Mouse (Mus musculus): ENCODE measurements around the gene Psma2. TPM values are rescaled to one million over a fixed set of nuclear protein-coding genes. Genes with fewer than 3 reads are reported as not detected.
A peak's percentile ranks its signal among the peaks of the same experiment; 100 is the strongest.

Gene Psma2
- 104 and 115 TPM in 2 replicates for polyA plus RNA-seq (2015; fragmentation: Nextera tagmentation; extraction: Ambion mirVana)

DNA sequence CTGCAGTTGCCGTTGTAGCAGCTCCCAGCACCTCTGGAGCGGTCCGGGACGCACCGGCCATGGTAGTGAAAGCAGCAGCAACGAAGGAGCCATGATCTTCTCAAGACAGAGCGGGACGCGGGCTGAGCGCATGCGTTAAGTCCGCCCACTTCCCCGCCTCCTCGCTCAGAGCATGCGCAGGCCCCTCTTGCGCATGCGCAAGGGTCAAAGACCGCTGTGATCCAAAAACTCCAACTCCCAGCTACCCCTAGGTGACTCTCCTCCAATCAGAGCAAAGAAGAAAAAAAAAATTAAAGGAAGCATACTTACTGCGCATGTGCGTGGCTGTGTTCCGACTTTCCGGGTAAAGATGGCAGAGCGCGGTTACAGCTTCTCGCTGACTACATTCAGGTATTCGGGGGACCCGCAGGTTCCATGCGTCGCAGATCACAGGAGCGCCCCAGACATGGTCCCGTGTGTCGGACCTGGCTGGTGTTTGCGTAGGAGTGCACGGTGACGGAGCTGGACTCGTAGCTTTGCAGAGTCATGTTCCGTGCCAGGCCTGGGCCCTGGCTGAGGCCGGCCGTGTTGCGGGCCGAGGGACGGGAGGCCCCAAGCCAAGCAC, at the start of gene Psma2, which contains the start of gene Mrpl32:
Psma2 (plus strand) TSS at position 315 of the 604 bp plus-strand sequence.
Mrpl32 (minus strand) TSS at position 240 of the 604 bp plus-strand sequence.
- Histone ChIP-seq H3K27me3 (ENCODE audit: control insufficient read depth, insufficient read depth, low read depth, low read length) (no peaks in the 10 kb centered on the region), H3K36me3 (ENCODE audit: control insufficient read depth, insufficient read depth) (peaks cover 11% of the 10 kb centered on the region), H3K4me3 (ENCODE audit: low read depth, low read length) (peak within 1 kb of the TSS; percentile 91), H3K4me2 (ENCODE audit: low read depth, low read length) (peak within 1 kb of the TSS; percentile 64), H3K27ac (ENCODE audit: low read length) (peak within 1 kb of the TSS; percentile 93), H3K9ac (ENCODE audit: low read depth, low read length) (peak within 1 kb of the TSS; percentile 89), H3K4me1 (ENCODE audit: control insufficient read depth, low read depth, low read length) (peaks cover 12% of the 10 kb centered on the region), H3K9me3 (replicated peaks; ENCODE audit: control insufficient read depth, low read length) (no peaks in the 10 kb centered on the region)
- 0% methylated on average over 42 of the region's 42 CpGs for WGBS (ENCODE audit: insufficient replicate concordance)
- ATAC-seq (ENCODE audit: low read depth), result peak; percentile 98

- no peaks in the 10 kb centered on the region for H3K27me3 ChIP-seq (ENCODE audit: control insufficient read depth, insufficient read depth, low read depth, low read length)
- no peaks in the 10 kb centered on the region for H3K36me3 ChIP-seq (ENCODE audit: control insufficient read depth, insufficient read depth)
- H3K4me2 ChIP-seq (ENCODE audit: low read depth, low read length), result no peak overlapping the region
- ATAC-seq (ENCODE audit: low read depth), result no peak
- no peak overlapping the region for H3K9ac ChIP-seq (ENCODE audit: low read depth, low read length)
- no peak overlapping the region for H3K4me3 ChIP-seq (ENCODE audit: low read depth, low read length)
- no peaks in the 10 kb centered on the region for H3K9me3 ChIP-seq (replicated peaks; ENCODE audit: control insufficient read depth, low read length)
- no peak overlapping the region for H3K27ac ChIP-seq (ENCODE audit: low read length)
- H3K4me1 ChIP-seq (ENCODE audit: control insufficient read depth, low read depth, low read length), result no peaks in the 10 kb centered on the region
These were observed 38.9 kb upstream of the Psma2 start for GRCm38 (mm10) chr13:14574128-14574527.

- H3K36me3 ChIP-seq (ENCODE audit: control insufficient read depth, insufficient read depth), result no peaks in the 10 kb centered on the region
- H3K4me2 ChIP-seq (ENCODE audit: low read depth, low read length), result no peak overlapping the region
- no peaks in the 10 kb centered on the region for H3K9me3 ChIP-seq (replicated peaks; ENCODE audit: control insufficient read depth, low read length)
- H3K27ac ChIP-seq (ENCODE audit: low read length), result no peak overlapping the region
- ATAC-seq (ENCODE audit: low read depth), result no peak
- H3K27me3 ChIP-seq (ENCODE audit: control insufficient read depth, insufficient read depth, low read depth, low read length), result no peaks in the 10 kb centered on the region
- H3K4me3 ChIP-seq (ENCODE audit: low read depth, low read length), result no peak overlapping the region
- 46% methylated on average over 3 of the region's 3 CpGs for WGBS (ENCODE audit: insufficient replicate concordance)
- H3K9ac ChIP-seq (ENCODE audit: low read depth, low read length), result no peak overlapping the region
- no peaks in the 10 kb centered on the region for H3K4me1 ChIP-seq (ENCODE audit: control insufficient read depth, low read depth, low read length)
These were observed 32.6 kb upstream of the Psma2 start for GRCm38 (mm10) chr13:14580392-14580791.

- H3K9me3 ChIP-seq (replicated peaks; ENCODE audit: control insufficient read depth, low read length), result no peaks in the 10 kb centered on the region
- no peak overlapping the region for H3K4me2 ChIP-seq (ENCODE audit: low read depth, low read length)
- no peaks in the 10 kb centered on the region for H3K27me3 ChIP-seq (ENCODE audit: control insufficient read depth, insufficient read depth, low read depth, low read length)
- no peak for ATAC-seq (ENCODE audit: low read depth)
- no peaks in the 10 kb centered on the region for H3K36me3 ChIP-seq (ENCODE audit: control insufficient read depth, insufficient read depth)
- no peak overlapping the region for H3K4me3 ChIP-seq (ENCODE audit: low read depth, low read length)
- 92% methylated on average over 2 of the region's 2 CpGs for WGBS (ENCODE audit: insufficient replicate concordance)
- H3K27ac ChIP-seq (ENCODE audit: low read length), result no peak overlapping the region
- H3K4me1 ChIP-seq (ENCODE audit: control insufficient read depth, low read depth, low read length), result no peaks in the 10 kb centered on the region
- no peak overlapping the region for H3K9ac ChIP-seq (ENCODE audit: low read depth, low read length)
These were observed 10.3 kb upstream of the Psma2 start for GRCm38 (mm10) chr13:14602744-14603143.

DNA sequence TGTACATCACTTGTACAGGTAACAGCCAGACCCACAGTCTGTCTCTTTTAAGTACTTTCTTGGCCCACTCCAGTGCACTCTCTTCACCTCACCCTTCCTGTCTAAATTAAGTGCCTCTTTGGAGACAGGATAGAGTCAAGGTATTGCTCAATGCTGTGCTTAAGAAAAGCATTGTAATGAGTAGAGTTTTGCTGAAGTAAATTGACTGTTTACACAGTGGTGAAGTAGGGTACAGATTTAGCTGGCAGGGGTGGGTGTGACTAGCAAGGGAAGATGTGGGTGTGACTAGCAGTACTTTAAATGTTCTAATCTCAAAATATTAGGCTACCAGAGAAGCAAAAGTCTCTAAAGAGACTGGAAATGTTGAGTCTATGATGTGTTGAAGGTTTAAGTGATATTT, 5.4 kb upstream of the Psma2 start:
- Histone ChIP-seq H3K36me3 (ENCODE audit: control insufficient read depth, insufficient read depth) (no peaks in the 10 kb centered on the region; the same call in 1 of the 2 replicates), H3K9me3 (replicated peaks; ENCODE audit: control insufficient read depth, low read length) (no peaks in the 10 kb centered on the region), H3K9ac (ENCODE audit: low read depth, low read length) (no peak overlapping the region), H3K27me3 (ENCODE audit: control insufficient read depth, insufficient read depth, low read depth, low read length) (no peaks in the 10 kb centered on the region), H3K4me3 (ENCODE audit: low read depth, low read length) (no peak overlapping the region), H3K4me1 (ENCODE audit: control insufficient read depth, low read depth, low read length) (peaks cover 4% of the 10 kb centered on the region), H3K27ac (ENCODE audit: low read length) (no peak overlapping the region), H3K4me2 (ENCODE audit: low read depth, low read length) (no peak overlapping the region)
- ATAC-seq (ENCODE audit: low read depth), result no peak

DNA sequence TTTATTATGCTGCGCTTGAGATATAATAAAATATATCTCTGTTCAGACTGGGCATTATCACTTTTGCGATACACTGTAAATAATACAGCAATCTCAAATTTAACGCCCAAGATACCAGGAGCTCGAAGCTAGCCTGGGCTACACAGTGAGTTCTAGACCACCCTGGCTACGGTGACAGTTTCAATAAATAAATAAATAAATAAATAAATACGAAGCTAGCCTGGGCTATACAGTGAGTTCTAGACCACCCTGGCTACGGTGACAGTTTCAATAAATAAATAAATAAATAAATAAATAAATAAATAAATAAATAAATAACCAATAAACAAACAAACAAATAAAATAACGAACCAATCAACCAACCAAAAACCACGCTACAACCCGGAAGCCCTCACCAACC, 577 bp upstream of the Psma2 start:
- Histone ChIP-seq H3K4me3 (ENCODE audit: low read depth, low read length) (peak overlapping the region; percentile 91), H3K36me3 (ENCODE audit: control insufficient read depth, insufficient read depth) (peaks cover 9% of the 10 kb centered on the region), H3K27me3 (ENCODE audit: control insufficient read depth, insufficient read depth, low read depth, low read length) (no peaks in the 10 kb centered on the region), H3K4me2 (ENCODE audit: low read depth, low read length) (peak overlapping the region; percentile 58), H3K4me1 (ENCODE audit: control insufficient read depth, low read depth, low read length) (peaks cover 12% of the 10 kb centered on the region), H3K9me3 (replicated peaks; ENCODE audit: control insufficient read depth, low read length) (no peaks in the 10 kb centered on the region), H3K9ac (ENCODE audit: low read depth, low read length) (peak overlapping the region; percentile 77), H3K27ac (ENCODE audit: low read length) (peak overlapping the region; percentile 71; the same call in 1 of the 2 replicates)
- ATAC-seq (ENCODE audit: low read depth), result no peak
- 5% methylated on average over 10 of the region's 10 CpGs for WGBS (ENCODE audit: insufficient replicate concordance)

DNA sequence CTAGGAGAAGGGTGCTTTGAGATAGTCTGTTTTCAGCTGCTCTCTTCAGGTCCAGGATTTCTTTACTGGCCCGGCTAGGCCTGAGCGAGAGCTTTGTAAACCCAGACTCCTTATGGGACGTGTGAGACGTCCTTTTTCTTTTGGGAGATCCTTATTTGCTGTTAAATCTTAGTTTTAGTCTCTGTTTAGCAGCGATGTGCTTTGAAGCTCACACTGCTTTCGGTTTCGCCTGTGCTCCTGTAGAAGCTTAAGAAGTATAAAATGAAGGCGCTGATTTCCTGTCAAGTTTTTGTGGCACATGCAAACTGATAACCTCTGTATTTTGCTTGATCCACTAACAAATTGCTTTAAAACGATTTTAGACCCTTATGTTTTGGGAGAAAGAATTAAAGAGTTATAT, 513 bp downstream of the Psma2 start:
- no peaks in the 10 kb centered on the region for H3K27me3 ChIP-seq (ENCODE audit: control insufficient read depth, insufficient read depth, low read depth, low read length)
- H3K4me2 ChIP-seq (ENCODE audit: low read depth, low read length), result peak overlapping the region; percentile 64
- no peaks in the 10 kb centered on the region for H3K9me3 ChIP-seq (replicated peaks; ENCODE audit: control insufficient read depth, low read length)
- H3K4me1 ChIP-seq (ENCODE audit: control insufficient read depth, low read depth, low read length), result peaks cover 12% of the 10 kb centered on the region
- WGBS (ENCODE audit: insufficient replicate concordance), result under 1% methylated on average over 9 of the region's 9 CpGs
- no peak for ATAC-seq (ENCODE audit: low read depth)
- peak overlapping the region; percentile 89 for H3K9ac ChIP-seq (ENCODE audit: low read depth, low read length)
- H3K27ac ChIP-seq (ENCODE audit: low read length), result peak overlapping the region; percentile 93
- H3K36me3 ChIP-seq (ENCODE audit: control insufficient read depth, insufficient read depth), result peaks cover 15% of the 10 kb centered on the region
- peak overlapping the region; percentile 91 for H3K4me3 ChIP-seq (ENCODE audit: low read depth, low read length)

DNA sequence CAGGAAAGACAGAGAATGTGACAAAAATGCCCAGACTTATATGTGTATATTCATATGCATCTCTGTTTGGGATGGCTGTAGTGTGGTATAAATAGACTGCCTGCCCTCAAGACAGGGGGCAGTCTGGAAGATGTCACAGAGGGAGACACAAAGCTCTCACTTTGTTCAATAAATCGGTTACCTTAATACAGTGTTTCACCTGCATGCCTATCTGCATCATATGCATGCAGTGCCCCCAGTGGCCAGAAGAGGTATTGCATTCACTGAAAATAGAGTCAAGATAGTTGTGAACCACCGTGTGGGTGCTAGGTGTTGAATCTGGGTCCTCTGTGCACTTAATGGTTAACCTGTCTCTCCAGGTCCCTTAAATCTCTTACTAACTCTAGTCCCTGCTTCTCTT, 5.7 kb downstream of the Psma2 start:
- ATAC-seq (ENCODE audit: low read depth), result peak; percentile 53

DNA sequence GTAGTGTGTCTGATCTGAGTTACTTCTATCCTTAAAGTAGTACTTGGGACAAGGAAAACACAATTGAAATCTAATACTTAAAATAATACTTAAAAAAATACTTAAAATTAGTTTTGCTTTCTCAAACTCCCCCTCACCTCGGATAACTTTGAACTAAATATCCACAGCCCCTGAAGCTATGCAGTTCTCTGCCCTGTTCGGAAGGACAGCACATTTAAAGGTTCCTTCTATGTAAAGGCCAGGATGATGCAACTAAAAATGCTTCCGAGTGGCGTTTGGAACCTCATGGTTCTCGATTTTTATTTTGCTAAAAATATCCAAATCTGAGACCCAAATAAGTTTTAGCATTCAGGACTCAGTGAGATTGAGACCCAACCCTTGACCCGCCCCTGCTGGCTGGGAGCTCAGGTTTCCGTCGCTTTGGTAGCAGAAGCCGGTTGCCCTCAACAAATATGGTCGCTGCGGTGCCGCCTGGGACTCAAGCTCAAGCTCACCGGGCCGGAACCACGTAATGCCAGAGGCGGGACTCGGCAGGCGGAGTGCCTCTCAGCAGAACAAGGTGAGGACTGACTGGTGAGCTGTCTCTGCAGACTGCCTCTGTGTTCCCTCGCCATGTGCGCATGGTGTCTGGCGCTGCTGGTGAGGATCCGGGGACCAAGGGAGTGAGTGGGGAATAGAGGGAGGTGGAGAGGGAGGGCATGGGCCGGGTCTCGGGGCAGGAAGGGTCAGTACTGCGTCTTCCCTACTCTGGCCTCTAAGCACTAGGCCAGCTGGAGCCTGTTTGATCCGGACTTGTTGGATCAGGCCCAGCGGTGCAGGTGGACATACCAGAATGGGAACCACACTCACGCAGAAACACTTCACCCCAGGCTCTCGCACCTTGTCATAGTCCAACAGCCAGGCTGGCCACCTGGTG, 16.9 kb downstream of the Psma2 start, which contains the start of gene AW209491:
AW209491 (plus strand) TSS at position 429 of the 916 bp plus-strand sequence.
- no peaks in the 10 kb centered on the region for H3K9me3 ChIP-seq (replicated peaks; ENCODE audit: control insufficient read depth, low read length)
- peak; percentile 96 for ATAC-seq (ENCODE audit: low read depth)
- peaks cover 17% of the 10 kb centered on the region for H3K36me3 ChIP-seq (ENCODE audit: control insufficient read depth, insufficient read depth)
- 1% methylated on average over 29 of the region's 29 CpGs for WGBS (ENCODE audit: insufficient replicate concordance)
- peaks cover 5% of the 10 kb centered on the region for H3K4me1 ChIP-seq (ENCODE audit: control insufficient read depth, low read depth, low read length)
- no peaks in the 10 kb centered on the region for H3K27me3 ChIP-seq (ENCODE audit: control insufficient read depth, insufficient read depth, low read depth, low read length)
- peak within 1 kb of the TSS; percentile 72 for H3K4me3 ChIP-seq (ENCODE audit: low read depth, low read length)
- H3K27ac ChIP-seq (ENCODE audit: low read length), result peak within 1 kb of the TSS; percentile 48; the same call in 1 of the 2 replicates
- peak within 1 kb of the TSS; percentile 77 for H3K4me2 ChIP-seq (ENCODE audit: low read depth, low read length)
- H3K9ac ChIP-seq (ENCODE audit: low read depth, low read length), result peak within 1 kb of the TSS; percentile 66

More for the DNA sequence above, 5.7 kb downstream of the Psma2 start:
- H3K4me1 ChIP-seq (ENCODE audit: control insufficient read depth, low read depth, low read length), result peaks cover 8% of the 10 kb centered on the region
- 41% methylated on average over 2 of the region's 2 CpGs for WGBS (ENCODE audit: insufficient replicate concordance)
- H3K9me3 ChIP-seq (replicated peaks; ENCODE audit: control insufficient read depth, low read length), result no peaks in the 10 kb centered on the region
- H3K36me3 ChIP-seq (ENCODE audit: control insufficient read depth, insufficient read depth), result peaks cover 34% of the 10 kb centered on the region
- no peak overlapping the region for H3K27ac ChIP-seq (ENCODE audit: low read length)
- no peaks in the 10 kb centered on the region for H3K27me3 ChIP-seq (ENCODE audit: control insufficient read depth, insufficient read depth, low read depth, low read length)
- H3K9ac ChIP-seq (ENCODE audit: low read depth, low read length), result no peak overlapping the region
- no peak overlapping the region for H3K4me2 ChIP-seq (ENCODE audit: low read depth, low read length)
- H3K4me3 ChIP-seq (ENCODE audit: low read depth, low read length), result no peak overlapping the region
